Mouse (Mus musculus) stomach, postnatal 0 days (tissue): ENCODE results near the gene Hist3h2ba.

ENCODE experiments used
- CTCF ChIP-seq: IDR thresholded peaks from 2 replicates; pipeline ENCODE4 v1.5.1; 2016; ENCODE audit warnings: antibody characterized with exemption, low read depth, mild to moderate bottlenecking, moderate library complexity
- EP300 ChIP-seq: optimal IDR thresholded peaks from 2 replicates; pipeline ENCODE3; 2016; ENCODE audit warnings: antibody characterized with exemption

GRCm38 (mm10) chr11:58904410-58904718 lies 44.4 kb upstream of the Hist3h2ba start:
- TF ChIP-seq CTCF: no peak
- TF ChIP-seq EP300: no peak
